Mouse (Mus musculus): ENCODE results near the gene Pxdc1. TPM values are rescaled to one million over a fixed set of nuclear protein-coding genes. Genes with fewer than 3 reads are reported as not detected.

Gene Pxdc1
- polyA plus RNA-seq, 1 experiment from 2014 or later = 11.7 TPM

- Histone ChIP-seq H3K9ac (ENCODE audit: low read depth, low read length) (no peak overlapping the region), H3K4me1 (replicated peaks; ENCODE audit: control insufficient read depth, insufficient read depth, low read length) (no peaks in the 10 kb centered on the region), H3K36me3 (ENCODE audit: control insufficient read depth, insufficient read depth, low read length) (no peaks in the 10 kb centered on the region), H3K27ac (ENCODE audit: low read depth, low read length) (no peak overlapping the region), H3K9me3 (ENCODE audit: control insufficient read depth, low read length) (no peaks in the 10 kb centered on the region), H3K27me3 (replicated peaks; ENCODE audit: control insufficient read depth, insufficient read depth, low read length) (no peaks in the 10 kb centered on the region), H3K4me3 (ENCODE audit: low read depth, low read length) (no peak overlapping the region), H3K4me2 (no peak overlapping the region)
- DNase-seq (ENCODE audit: low spot score) (no peak), ATAC-seq (replicated peaks; ENCODE audit: low FRiP score) (no peak)
- WGBS = 83% methylated on average over 9 of the region's 9 CpGs
Observed at GRCm38 (mm10) chr13:34683270-34683669, 30.0 kb upstream of the Pxdc1 start.

DNA sequence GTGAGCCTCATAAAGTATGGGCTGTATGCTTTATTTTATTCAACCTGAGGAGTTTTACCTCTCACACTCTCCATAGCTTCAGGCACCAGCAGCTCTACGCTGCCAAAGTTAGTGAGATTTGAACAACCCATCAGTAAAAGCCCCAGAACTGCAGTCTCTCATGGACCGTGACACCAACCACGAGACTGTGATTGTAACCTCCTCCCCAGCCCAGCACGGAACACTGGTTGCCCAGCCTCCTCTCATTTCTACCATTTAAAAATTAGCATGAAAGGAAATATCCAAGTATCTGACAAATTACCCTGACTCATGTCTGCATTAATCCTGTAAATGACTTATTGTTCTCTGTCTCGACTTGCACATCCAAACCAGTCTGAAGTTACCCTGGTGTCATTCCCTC, 23.2 kb upstream of the Pxdc1 start:
- no peak overlapping the region for H3K4me3 ChIP-seq (ENCODE audit: low read depth, low read length)
- no peaks in the 10 kb centered on the region for H3K36me3 ChIP-seq (ENCODE audit: control insufficient read depth, insufficient read depth, low read length)
- no peak overlapping the region for H3K9ac ChIP-seq (ENCODE audit: low read depth, low read length)
- no peaks in the 10 kb centered on the region for H3K4me1 ChIP-seq (replicated peaks; ENCODE audit: control insufficient read depth, insufficient read depth, low read length)
- WGBS = 72% methylated on average over 5 of the region's 5 CpGs
- DNase-seq (ENCODE audit: low spot score) = no peak
- ATAC-seq (replicated peaks; ENCODE audit: low FRiP score) = no peak
- H3K27me3 ChIP-seq (replicated peaks; ENCODE audit: control insufficient read depth, insufficient read depth, low read length) = no peaks in the 10 kb centered on the region
- no peaks in the 10 kb centered on the region for H3K9me3 ChIP-seq (ENCODE audit: control insufficient read depth, low read length)
- H3K27ac ChIP-seq (ENCODE audit: low read depth, low read length) = no peak overlapping the region
- no peak overlapping the region for H3K4me2 ChIP-seq

- Histone ChIP-seq H3K27ac (ENCODE audit: low read depth, low read length) (no peak overlapping the region), H3K4me2 (no peak overlapping the region), H3K9me3 (ENCODE audit: control insufficient read depth, low read length) (no peaks in the 10 kb centered on the region), H3K9ac (ENCODE audit: low read depth, low read length) (no peak overlapping the region), H3K36me3 (ENCODE audit: control insufficient read depth, insufficient read depth, low read length) (no peaks in the 10 kb centered on the region), H3K4me1 (replicated peaks; ENCODE audit: control insufficient read depth, insufficient read depth, low read length) (no peaks in the 10 kb centered on the region), H3K4me3 (ENCODE audit: low read depth, low read length) (no peak overlapping the region), H3K27me3 (replicated peaks; ENCODE audit: control insufficient read depth, insufficient read depth, low read length) (no peaks in the 10 kb centered on the region)
- 68% methylated on average over 7 of the region's 7 CpGs for WGBS
- ATAC-seq (replicated peaks; ENCODE audit: low FRiP score) (no peak), DNase-seq (ENCODE audit: low spot score) (no peak)
Observed at GRCm38 (mm10) chr13:34675847-34676383, 22.6 kb upstream of the Pxdc1 start.

DNA sequence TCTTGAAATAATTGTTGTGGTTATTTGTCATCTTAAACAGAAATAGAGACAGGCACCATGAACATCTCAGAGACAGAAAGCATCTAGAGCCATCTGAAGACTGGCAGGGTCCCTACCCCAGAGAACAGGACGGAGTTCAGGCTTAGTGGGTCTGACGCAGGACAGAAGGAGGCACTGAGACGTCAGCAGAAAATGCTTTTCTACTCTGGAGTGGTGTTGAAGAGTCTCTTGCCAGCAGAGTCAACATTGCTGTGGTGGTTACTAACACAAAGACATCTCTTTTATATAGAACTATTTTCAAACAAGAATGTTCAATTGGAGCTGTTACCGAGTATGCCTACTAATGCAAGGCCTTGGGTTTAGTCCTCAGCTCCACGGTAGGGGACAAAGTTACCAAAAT, 20.1 kb upstream of the Pxdc1 start:
- Histone ChIP-seq H3K4me1 (replicated peaks; ENCODE audit: control insufficient read depth, insufficient read depth, low read length) (no peaks in the 10 kb centered on the region), H3K27me3 (replicated peaks; ENCODE audit: control insufficient read depth, insufficient read depth, low read length) (no peaks in the 10 kb centered on the region), H3K4me2 (no peak overlapping the region), H3K9ac (ENCODE audit: low read depth, low read length) (no peak overlapping the region), H3K4me3 (ENCODE audit: low read depth, low read length) (no peak overlapping the region), H3K9me3 (ENCODE audit: control insufficient read depth, low read length) (0 out of 2 replicates have a peak, but pooled peaks cover 2% of the 10 kb centered on the region), H3K36me3 (ENCODE audit: control insufficient read depth, insufficient read depth, low read length) (no peaks in the 10 kb centered on the region), H3K27ac (ENCODE audit: low read depth, low read length) (no peak overlapping the region)
- no peak for DNase-seq (ENCODE audit: low spot score)
- ATAC-seq (replicated peaks; ENCODE audit: low FRiP score) = no peak
- 82% methylated on average over 5 of the region's 5 CpGs for whole genome bisulfite sequencing

- 67% methylated on average over 16 of the region's 16 CpGs for WGBS
- no peaks in the 10 kb centered on the region for H3K27me3 ChIP-seq (replicated peaks; ENCODE audit: control insufficient read depth, insufficient read depth, low read length)
- no peak overlapping the region for H3K4me2 ChIP-seq
- no peak overlapping the region for H3K9ac ChIP-seq (ENCODE audit: low read depth, low read length)
- no peaks in the 10 kb centered on the region for H3K36me3 ChIP-seq (ENCODE audit: control insufficient read depth, insufficient read depth, low read length)
- H3K9me3 ChIP-seq (ENCODE audit: control insufficient read depth, low read length) = 0 out of 2 replicates have a peak, but pooled peaks cover 2% of the 10 kb centered on the region
- H3K4me3 ChIP-seq (ENCODE audit: low read depth, low read length) = no peak overlapping the region
- H3K27ac ChIP-seq (ENCODE audit: low read depth, low read length) = no peak overlapping the region
- no peak for DNase-seq (ENCODE audit: low spot score)
- H3K4me1 ChIP-seq (replicated peaks; ENCODE audit: control insufficient read depth, insufficient read depth, low read length) = no peaks in the 10 kb centered on the region
- no peak for ATAC-seq (replicated peaks; ENCODE audit: low FRiP score)
Observed at GRCm38 (mm10) chr13:34669919-34670865, 16.9 kb upstream of the Pxdc1 start.

DNA sequence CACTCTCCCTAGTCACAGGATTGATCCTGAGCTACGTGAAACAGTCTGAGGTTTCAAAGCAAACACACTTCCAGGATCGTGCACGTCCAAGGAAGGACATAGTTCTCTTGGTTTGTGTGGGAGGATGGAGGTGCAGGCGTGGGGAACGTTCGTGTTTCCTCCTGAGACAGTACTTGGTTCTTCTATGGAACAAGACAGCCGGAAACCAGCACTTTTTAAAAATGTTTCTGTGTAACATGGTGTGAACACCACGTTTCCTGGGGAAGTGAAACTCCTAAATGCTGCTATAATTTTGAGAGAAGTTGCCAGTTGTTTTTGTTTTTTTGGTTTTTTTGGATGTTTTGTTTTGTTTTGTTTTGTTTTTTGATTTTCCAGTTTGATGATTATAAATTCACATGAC, 13.9 kb upstream of the Pxdc1 start:
- no peak overlapping the region for H3K4me2 ChIP-seq
- no peaks in the 10 kb centered on the region for H3K36me3 ChIP-seq (ENCODE audit: control insufficient read depth, insufficient read depth, low read length)
- no peaks in the 10 kb centered on the region for H3K27me3 ChIP-seq (replicated peaks; ENCODE audit: control insufficient read depth, insufficient read depth, low read length)
- no peak for DNase-seq (ENCODE audit: low spot score)
- 70% methylated on average over 8 of the region's 8 CpGs for WGBS
- no peak overlapping the region for H3K9ac ChIP-seq (ENCODE audit: low read depth, low read length)
- no peak overlapping the region for H3K4me3 ChIP-seq (ENCODE audit: low read depth, low read length)
- ATAC-seq (replicated peaks; ENCODE audit: low FRiP score) = no peak
- no peak overlapping the region for H3K27ac ChIP-seq (ENCODE audit: low read depth, low read length)
- no peaks in the 10 kb centered on the region for H3K4me1 ChIP-seq (replicated peaks; ENCODE audit: control insufficient read depth, insufficient read depth, low read length)
- 0 out of 2 replicates have a peak, but pooled peaks cover 2% of the 10 kb centered on the region for H3K9me3 ChIP-seq (ENCODE audit: control insufficient read depth, low read length)

GRCm38 (mm10) chr13:34665074-34665473, 11.8 kb upstream of the Pxdc1 start:
- H3K4me1 ChIP-seq (replicated peaks; ENCODE audit: control insufficient read depth, insufficient read depth, low read length) = no peaks in the 10 kb centered on the region
- H3K9ac ChIP-seq (ENCODE audit: low read depth, low read length) = no peak overlapping the region
- H3K27me3 ChIP-seq (replicated peaks; ENCODE audit: control insufficient read depth, insufficient read depth, low read length) = no peaks in the 10 kb centered on the region
- no peak overlapping the region for H3K27ac ChIP-seq (ENCODE audit: low read depth, low read length)
- ATAC-seq (replicated peaks; ENCODE audit: low FRiP score) = no peak
- 0 out of 2 replicates have a peak, but pooled peaks cover 2% of the 10 kb centered on the region for H3K9me3 ChIP-seq (ENCODE audit: control insufficient read depth, low read length)
- H3K36me3 ChIP-seq (ENCODE audit: control insufficient read depth, insufficient read depth, low read length) = no peaks in the 10 kb centered on the region
- WGBS = 77% methylated on average over 4 of the region's 4 CpGs
- DNase-seq (ENCODE audit: low spot score) = no peak
- H3K4me2 ChIP-seq = no peak overlapping the region
- no peak overlapping the region for H3K4me3 ChIP-seq (ENCODE audit: low read depth, low read length)

DNA sequence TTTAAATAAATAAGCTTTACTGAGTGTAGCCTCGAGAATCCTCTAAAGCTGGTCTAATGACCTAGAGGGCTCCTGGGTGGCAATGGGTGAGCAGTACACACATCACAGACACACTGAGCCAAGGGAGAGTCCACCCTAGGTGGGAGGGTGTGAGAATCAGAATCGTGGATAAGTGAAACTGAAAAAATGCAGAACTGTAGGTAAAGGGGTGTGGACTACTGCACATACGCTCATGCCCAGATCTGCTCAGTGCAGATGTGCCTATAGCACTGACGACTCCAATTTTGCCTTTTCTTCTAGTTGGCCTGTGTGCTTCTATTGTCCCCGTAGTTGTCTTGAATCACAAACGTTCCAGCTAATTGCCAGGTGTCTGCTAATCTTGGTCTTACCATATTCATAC, 10.5 kb upstream of the Pxdc1 start:
- H3K9me3 ChIP-seq (ENCODE audit: control insufficient read depth, low read length) = 0 out of 2 replicates have a peak, but pooled peaks cover 2% of the 10 kb centered on the region
- DNase-seq (ENCODE audit: low spot score) (no peak), ATAC-seq (replicated peaks; ENCODE audit: low FRiP score) (no peak)
- no peak overlapping the region for H3K27ac ChIP-seq (ENCODE audit: low read depth, low read length)
- no peak overlapping the region for H3K9ac ChIP-seq (ENCODE audit: low read depth, low read length)
- H3K4me1 ChIP-seq (replicated peaks; ENCODE audit: control insufficient read depth, insufficient read depth, low read length) = no peaks in the 10 kb centered on the region
- H3K27me3 ChIP-seq (replicated peaks; ENCODE audit: control insufficient read depth, insufficient read depth, low read length) = no peaks in the 10 kb centered on the region
- no peak overlapping the region for H3K4me2 ChIP-seq
- no peak overlapping the region for H3K4me3 ChIP-seq (ENCODE audit: low read depth, low read length)
- H3K36me3 ChIP-seq (ENCODE audit: control insufficient read depth, insufficient read depth, low read length) = no peaks in the 10 kb centered on the region
- 75% methylated on average over 6 of the region's 6 CpGs for WGBS

DNA sequence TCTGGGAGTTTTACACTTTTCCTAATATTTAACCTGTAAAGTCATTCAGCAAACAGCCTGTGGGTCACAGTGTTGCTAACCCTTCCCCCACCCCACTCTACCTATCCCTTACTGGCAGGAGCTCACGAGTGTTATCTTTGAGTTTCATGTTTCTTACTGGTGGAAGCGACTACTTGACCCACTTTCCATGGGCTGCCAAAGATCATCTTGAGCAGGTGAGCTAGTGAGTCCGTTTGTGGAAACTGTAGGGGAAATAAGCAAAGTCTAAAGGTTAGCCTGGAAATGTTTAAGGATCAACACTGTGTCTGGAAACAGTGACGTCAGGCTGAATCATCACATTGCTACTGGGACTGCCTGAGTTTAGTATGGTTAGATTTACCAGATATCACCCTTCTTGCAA, 6.2 kb upstream of the Pxdc1 start:
- ATAC-seq (replicated peaks; ENCODE audit: low FRiP score) (no peak), DNase-seq (ENCODE audit: low spot score) (no peak)
- Histone ChIP-seq H3K9me3 (ENCODE audit: control insufficient read depth, low read length) (no peaks in the 10 kb centered on the region), H3K4me3 (ENCODE audit: low read depth, low read length) (no peak overlapping the region), H3K27ac (ENCODE audit: low read depth, low read length) (no peak overlapping the region), H3K4me1 (replicated peaks; ENCODE audit: control insufficient read depth, insufficient read depth, low read length) (no peaks in the 10 kb centered on the region), H3K9ac (ENCODE audit: low read depth, low read length) (no peak overlapping the region), H3K36me3 (ENCODE audit: control insufficient read depth, insufficient read depth, low read length) (no peaks in the 10 kb centered on the region), H3K4me2 (no peak overlapping the region), H3K27me3 (replicated peaks; ENCODE audit: control insufficient read depth, insufficient read depth, low read length) (no peaks in the 10 kb centered on the region; the same call in 1 of the 2 replicates)
- WGBS = 37% methylated on average over 4 of the region's 4 CpGs
